ENCODE assay signal across 22 mouse cellular contexts in genomic region chr4:104153637-104154036, GRCm38 (mm10).
"Had no signal": no experiment of that assay in that cellular context is flagged by ENCODE, and none has a peak within 500 bp of the region (broad histone marks: within the 10 kb centered on the region; RNA-seq: fewer than 3 reads in every experiment).

No protein-coding gene starts in this region.

- DNase-seq: heart, postnatal 10 days; heart, postnatal 14 days; heart, postnatal 36 days; heart, postnatal 4 days; kidney, adult 11 months; kidney, adult 18-20 months; kidney, adult 2 months; kidney, adult 8-10 months; kidney, adult 9 months; kidney, postnatal 10 days; kidney, postnatal 14 days; kidney, postnatal 25 days; kidney, postnatal 36 days; kidney, postnatal 4 days; layer of hippocampus, adult 9-11 months; layer of hippocampus, postnatal 36 days had no signal

- ATAC-seq: hindbrain, embryonic 16.5 days; hindbrain, postnatal 0 days; inflammation-experienced regulatory T-cells, adult 6 months; intestine, embryonic 15.5 days; intestine, embryonic 16.5 days; intestine, postnatal 0 days had no signal
